Mouse (Mus musculus) heart, postnatal 0 days (tissue): Measurements from ENCODE around the gene Arhgap4. TPM values are rescaled to one million over a fixed set of nuclear protein-coding genes. Genes with fewer than 3 reads are reported as not detected.

Experiments
- ATAC-seq: fragments of 200-750 bp; cut with Nextera tagmentation; 2 replicates; pipeline ENCODE4 v1.8.0; 2017; ENCODE audit warnings: low read depth, moderate number of reproducible peaks, moderate library complexity; ENCODE audit not compliant: insufficient read depth
- DNase-seq: peaks from one replicate; pipeline ENCODE4 v3.0.0-alpha.2; 2016; ENCODE audit warnings: low spot score
- H3K27ac ChIP-seq: fragments of 300-500 bp; sonication (generic); 2 replicates; pipeline ENCODE4 v1.5.1; 2014; ENCODE audit warnings: low read depth, mild to moderate bottlenecking
- H3K27me3 ChIP-seq: fragments of 300-500 bp; sonication (generic); 2 replicates; pipeline ENCODE4 v1.6.1; 2014; ENCODE audit warnings: low read length, mixed read lengths; ENCODE audit not compliant: control insufficient read depth, insufficient read depth
- H3K36me3 ChIP-seq: fragments of 300-500 bp; sonication (generic); replicated peaks from 2 replicates; pipeline ENCODE4 v1.6.1; 2014; ENCODE audit warnings: low read length, mixed read lengths; ENCODE audit not compliant: control insufficient read depth, insufficient read depth
- H3K4me1 ChIP-seq: fragments of 300-500 bp; sonication (generic); 2 replicates; pipeline ENCODE4 v1.6.1; 2014; ENCODE audit warnings: antibody characterized with exemption; ENCODE audit not compliant: control insufficient read depth, insufficient read depth
- H3K4me2 ChIP-seq: fragments of 300-500 bp; sonication (generic); 2 replicates; pipeline ENCODE4 v1.6.1; 2014; ENCODE audit warnings: low read depth, mild to moderate bottlenecking, low read length, moderate library complexity
- H3K4me3 ChIP-seq: fragments of 300-500 bp; sonication (generic); 2 replicates; pipeline ENCODE4 v1.5.1; 2014; ENCODE audit warnings: low read depth, low read length
- H3K9ac ChIP-seq: fragments of 300-500 bp; sonication (generic); replicated peaks from 2 replicates; pipeline ENCODE4 v1.6.1; 2014; ENCODE audit warnings: low read depth, low read length, mixed read lengths
- H3K9me3 ChIP-seq: fragments of 300-500 bp; sonication (generic); replicated peaks from 2 replicates; pipeline ENCODE4 v1.6.1; 2016; ENCODE audit warnings: low read length; ENCODE audit not compliant: control insufficient read depth
- CTCF ChIP-seq: IDR thresholded peaks from 2 replicates; pipeline ENCODE4 v1.5.1; 2016; ENCODE audit warnings: antibody characterized with exemption, control low read depth, low read depth
- EP300 ChIP-seq: IDR thresholded peaks from 2 replicates; pipeline ENCODE4 v1.6.1; 2016; ENCODE audit warnings: antibody characterized with exemption, low read depth
- WGBS: fragments of 180-500 bp; shearing (Covaris S2); extraction: QIAGEN DNeasy Blood & Tissue Kit; methylation state at CpG from one replicate; pipeline ENCODE4 v1.1.7; 2014; 5-methylcytosine and 5-hydroxymethylcytosine counted together
- polyA plus RNA-seq: library from polyadenylated mRNA; unstranded; fragments of >200 nt; fragmentation: Nextera tagmentation; extraction: Ambion mirVana; gene quantifications from 2 replicates; pipeline ENCODE4 v1.2.1, GENCODE M21; 2015
- total RNA-seq: library from RNA; depleted of rRNA; stranded (reverse); fragments of >200 nt; gene quantifications from 2 replicates; pipeline ENCODE4 v1.2.3, GENCODE M21; 2014; ENCODE audit warnings: low replicate concordance

The Arhgap4 gene
- total and polyA plus RNA-seq, 2 experiments from 2014 or later: 0.72 to 6.5 TPM

GRCm38 (mm10) chrX:73966248-73967176, 44.8 kb upstream of the Arhgap4 start, which contains the start of gene Hcfc1:
Hcfc1 (minus strand) TSS chrX:73966357.
- H3K27me3 ChIP-seq: no peaks in the 10 kb centered on the region
- H3K36me3 ChIP-seq: no peaks in the 10 kb centered on the region
- 14% methylated on average over 56 of the region's 58 CpGs for WGBS
- peak within 1 kb of the TSS; percentile 69 for H3K4me3 ChIP-seq
- peak; percentile 82 for DNase-seq
- TF ChIP-seq CTCF (no peak), EP300 (0 out of 2 replicates have a peak, but pooled peaks have one; percentile 36)
- H3K4me2 ChIP-seq: peak within 1 kb of the TSS; percentile 66
- no peaks in the 10 kb centered on the region for H3K9me3 ChIP-seq
- peak within 1 kb of the TSS; percentile 79 for H3K9ac ChIP-seq
- peaks cover 13% of the 10 kb centered on the region for H3K4me1 ChIP-seq
- peak within 1 kb of the TSS; percentile 96 for H3K27ac ChIP-seq
- peak; percentile 75 for ATAC-seq

GRCm38 (mm10) chrX:73965307-73965706, 43.6 kb upstream of the Arhgap4 start:
- Histone ChIP-seq H3K9me3 (no peaks in the 10 kb centered on the region), H3K9ac (peak overlapping the region; percentile 79), H3K4me3 (peak overlapping the region; percentile 69), H3K27ac (peak overlapping the region; percentile 96; the same call in 1 of the 2 replicates), H3K27me3 (no peaks in the 10 kb centered on the region), H3K4me1 (peaks cover 13% of the 10 kb centered on the region), H3K36me3 (no peaks in the 10 kb centered on the region), H3K4me2 (peak overlapping the region; percentile 66)
- no peak for DNase-seq
- WGBS: 16% methylated on average over 20 of the region's 20 CpGs
- no peak for ATAC-seq
- TF ChIP-seq EP300 (no peak), CTCF (no peak)

- DNase-seq (no peak), ATAC-seq (no peak)
- H3K4me1 ChIP-seq: peaks cover 13% of the 10 kb centered on the region
- peaks cover 3% of the 10 kb centered on the region for H3K36me3 ChIP-seq
- WGBS: 33% methylated on average over 3 of the region's 3 CpGs
- no peak overlapping the region for H3K27ac ChIP-seq
- no peaks in the 10 kb centered on the region for H3K9me3 ChIP-seq
- TF ChIP-seq EP300 (no peak), CTCF (no peak)
- peak overlapping the region; percentile 26; the same call in 1 of the 2 replicates for H3K9ac ChIP-seq
- H3K4me3 ChIP-seq: peak overlapping the region; percentile 69
- H3K27me3 ChIP-seq: no peaks in the 10 kb centered on the region
- H3K4me2 ChIP-seq: peak overlapping the region; percentile 66
Observed at GRCm38 (mm10) chrX:73964363-73964762, 42.7 kb upstream of the Arhgap4 start.

DNA sequence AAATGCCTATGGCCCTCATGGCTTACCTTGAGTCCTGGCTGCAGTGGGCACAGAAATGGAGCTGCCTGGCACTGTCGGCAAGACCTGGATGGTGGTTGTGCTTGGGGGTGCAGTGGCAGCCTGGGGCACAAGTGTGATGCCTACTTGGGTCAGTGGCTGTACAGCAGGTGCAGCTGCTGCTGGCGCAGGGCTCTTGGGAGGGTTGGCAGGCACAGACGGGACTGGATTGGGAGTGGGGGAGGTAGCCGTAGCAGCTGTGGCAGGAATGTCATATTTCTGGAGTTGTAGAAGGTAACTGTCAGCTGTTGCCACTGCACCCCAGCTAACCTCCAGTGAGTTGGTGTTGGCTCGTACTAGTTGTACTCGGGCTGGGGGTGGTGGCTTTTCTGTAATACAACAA, 33.3 kb upstream of the Arhgap4 start:
- Histone ChIP-seq H3K4me1 (no peaks in the 10 kb centered on the region), H3K4me3 (no peak overlapping the region), H3K4me2 (no peak overlapping the region), H3K9ac (no peak overlapping the region), H3K36me3 (peaks cover 89% of the 10 kb centered on the region), H3K27ac (no peak overlapping the region), H3K27me3 (no peaks in the 10 kb centered on the region), H3K9me3 (no peaks in the 10 kb centered on the region)
- DNase-seq: no peak
- ATAC-seq: no peak
- WGBS: 78% methylated on average over 6 of the region's 6 CpGs
- TF ChIP-seq CTCF: no peak
- no peak for TF ChIP-seq EP300

DNA sequence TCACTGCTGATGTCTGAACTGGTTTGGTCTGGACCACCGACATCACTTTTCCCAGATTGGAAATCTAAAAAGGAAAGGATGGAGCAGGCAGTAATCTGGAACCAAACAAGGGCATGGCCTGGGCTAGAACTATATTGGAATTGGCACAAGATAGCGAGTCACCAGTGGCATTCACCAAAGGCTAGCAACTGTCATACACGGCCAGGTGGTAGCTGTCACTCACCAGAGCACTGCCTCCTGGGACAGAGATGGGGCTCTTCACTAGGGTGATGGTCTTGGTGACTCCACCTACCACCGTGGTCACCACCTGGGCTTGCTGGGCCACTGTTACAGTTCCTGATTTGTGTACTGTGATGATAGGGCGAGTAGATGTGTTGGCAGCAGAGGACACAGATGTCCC, 30.9 kb upstream of the Arhgap4 start:
- no peak overlapping the region for H3K9ac ChIP-seq
- H3K27ac ChIP-seq: no peak overlapping the region
- no peaks in the 10 kb centered on the region for H3K4me1 ChIP-seq
- peaks cover 88% of the 10 kb centered on the region for H3K36me3 ChIP-seq
- H3K4me2 ChIP-seq: no peak overlapping the region
- WGBS: 77% methylated on average over 5 of the region's 5 CpGs
- no peak for TF ChIP-seq EP300
- TF ChIP-seq CTCF: no peak
- H3K27me3 ChIP-seq: no peaks in the 10 kb centered on the region
- DNase-seq (no peak), ATAC-seq (no peak)
- H3K4me3 ChIP-seq: no peak overlapping the region
- no peaks in the 10 kb centered on the region for H3K9me3 ChIP-seq

GRCm38 (mm10) chrX:73949341-73949740, 27.7 kb upstream of the Arhgap4 start:
- no peaks in the 10 kb centered on the region for H3K4me1 ChIP-seq
- no peak for DNase-seq
- no peaks in the 10 kb centered on the region for H3K9me3 ChIP-seq
- TF ChIP-seq EP300: no peak
- TF ChIP-seq CTCF: no peak
- H3K4me2 ChIP-seq: no peak overlapping the region
- no peak overlapping the region for H3K9ac ChIP-seq
- H3K36me3 ChIP-seq: peaks cover 94% of the 10 kb centered on the region
- ATAC-seq: no peak
- H3K4me3 ChIP-seq: no peak overlapping the region
- WGBS: 90% methylated on average over 10 of the region's 10 CpGs
- no peaks in the 10 kb centered on the region for H3K27me3 ChIP-seq
- H3K27ac ChIP-seq: no peak overlapping the region
